Mouse (Mus musculus): ENCODE measurements around the gene Ankrd34b. TPM values are rescaled to one million over a fixed set of nuclear protein-coding genes. Genes with fewer than 3 reads are reported as not detected.

Ankrd34b gene
- polyA plus RNA-seq (2011; ENCODE audit: insufficient read depth, insufficient read length, low replicate concordance, missing spikeins) = 0.77 TPM in 1 of 2 replicates, not detected in the other

DNA sequence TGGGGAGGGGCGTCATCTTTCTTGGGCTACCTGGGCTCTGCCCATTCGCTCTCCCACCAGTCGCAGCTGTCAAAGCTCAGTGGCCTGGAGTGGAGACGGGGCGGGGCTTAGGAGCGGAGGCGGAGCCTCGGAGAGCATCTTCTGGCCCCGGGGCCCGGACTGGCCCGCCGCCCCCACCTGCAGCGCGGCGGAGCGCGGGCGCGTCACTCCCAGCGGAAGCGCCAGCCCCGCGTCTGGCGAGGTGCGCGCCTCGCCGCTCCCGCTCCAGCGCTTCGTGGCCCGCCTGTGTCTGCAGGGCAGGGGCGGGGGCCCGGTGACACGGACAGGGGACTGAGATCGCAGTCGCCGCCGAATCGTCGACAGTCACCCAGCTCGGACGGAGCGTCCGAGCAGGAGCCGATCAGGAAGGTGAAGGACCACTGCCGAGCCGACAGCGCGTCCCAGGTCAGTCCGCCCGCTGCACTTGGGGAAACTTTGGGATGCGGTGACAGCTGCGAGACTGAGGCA lies at the start of gene Ankrd34b:
Gene Ankrd34b, plus strand, starts transcription at position 139 of the 507 bp plus-strand sequence.
- no peaks in the 10 kb centered on the region for H3K4me1 ChIP-seq (ENCODE audit: control insufficient read depth, insufficient read depth, low read length)
- H3K4me3 ChIP-seq (replicated peaks; ENCODE audit: control insufficient read depth, low read depth, low read length) = no peak within 1 kb of the TSS
- 2% methylated on average over 54 of the region's 54 CpGs for WGBS
- no peak within 1 kb of the TSS for H3K27ac ChIP-seq (ENCODE audit: control insufficient read depth, insufficient read depth, low read depth, low read length, poor library complexity)
- TF ChIP-seq CTCF (IDR thresholded peaks at IDR 0.05; ENCODE audit: control insufficient read depth, insufficient read depth, low read length) = no peak
- 0 out of 2 replicates have a peak, but pooled peaks have one; percentile 11 for TF ChIP-seq POLR2A (IDR thresholded peaks at IDR 0.05; ENCODE audit: borderline replicate concordance, control insufficient read depth, low read depth, low read length)

DNA sequence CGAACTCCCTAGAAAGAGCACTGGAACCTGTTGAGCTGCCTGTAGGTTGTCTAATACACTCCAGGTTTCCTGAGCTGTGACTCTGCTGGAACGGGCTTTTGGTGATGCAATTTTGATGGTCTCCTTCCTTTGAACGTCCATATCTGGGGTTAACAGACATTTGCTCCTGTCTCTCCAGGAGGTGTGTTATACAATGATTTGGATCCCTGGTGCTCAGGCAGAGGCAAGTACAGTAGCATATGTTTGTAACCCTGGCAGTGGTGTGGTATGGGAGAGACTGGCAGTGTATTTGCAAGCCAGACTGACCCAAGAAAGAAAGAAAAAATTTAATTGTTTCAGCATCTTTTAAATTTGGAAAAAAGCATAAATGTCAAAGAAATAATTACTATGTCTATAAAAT lies 38.3 kb upstream of the Ankrd34b start:
- TF ChIP-seq POLR2A (IDR thresholded peaks at IDR 0.05; ENCODE audit: borderline replicate concordance, control insufficient read depth, low read depth, low read length) (no peak), CTCF (IDR thresholded peaks at IDR 0.05; ENCODE audit: control insufficient read depth, insufficient read depth, low read length) (no peak)
- no peak overlapping the region for H3K27ac ChIP-seq (ENCODE audit: control insufficient read depth, insufficient read depth, low read depth, low read length, poor library complexity)
- H3K4me3 ChIP-seq (replicated peaks; ENCODE audit: control insufficient read depth, low read depth, low read length) = no peak overlapping the region
- 57% methylated on average over 3 of the region's 3 CpGs for WGBS
- H3K4me1 ChIP-seq (ENCODE audit: control insufficient read depth, insufficient read depth, low read length) = no peaks in the 10 kb centered on the region

- no peak overlapping the region for H3K27ac ChIP-seq (ENCODE audit: control insufficient read depth, insufficient read depth, low read depth, low read length, poor library complexity)
- WGBS = 85% methylated on average over 12 of the region's 12 CpGs
- no peak overlapping the region for H3K4me3 ChIP-seq (replicated peaks; ENCODE audit: control insufficient read depth, low read depth, low read length)
- TF ChIP-seq POLR2A (IDR thresholded peaks at IDR 0.05; ENCODE audit: borderline replicate concordance, control insufficient read depth, low read depth, low read length) (no peak), CTCF (IDR thresholded peaks at IDR 0.05; ENCODE audit: control insufficient read depth, insufficient read depth, low read length) (no peak)
- no peaks in the 10 kb centered on the region for H3K4me1 ChIP-seq (ENCODE audit: control insufficient read depth, insufficient read depth, low read length)
Measured at GRCm38 (mm10) chr13:92393047-92393661, 32.5 kb upstream of the Ankrd34b start.

GRCm38 (mm10) chr13:92398491-92399384 lies 27.0 kb upstream of the Ankrd34b start:
- Histone ChIP-seq H3K27ac (ENCODE audit: control insufficient read depth, insufficient read depth, low read depth, low read length, poor library complexity) (no peak overlapping the region), H3K4me3 (replicated peaks; ENCODE audit: control insufficient read depth, low read depth, low read length) (no peak overlapping the region), H3K4me1 (ENCODE audit: control insufficient read depth, insufficient read depth, low read length) (no peaks in the 10 kb centered on the region)
- TF ChIP-seq POLR2A (IDR thresholded peaks at IDR 0.05; ENCODE audit: borderline replicate concordance, control insufficient read depth, low read depth, low read length) = no peak
- no peak for TF ChIP-seq CTCF (IDR thresholded peaks at IDR 0.05; ENCODE audit: control insufficient read depth, insufficient read depth, low read length)
- 86% methylated on average over 11 of the region's 11 CpGs for WGBS

DNA sequence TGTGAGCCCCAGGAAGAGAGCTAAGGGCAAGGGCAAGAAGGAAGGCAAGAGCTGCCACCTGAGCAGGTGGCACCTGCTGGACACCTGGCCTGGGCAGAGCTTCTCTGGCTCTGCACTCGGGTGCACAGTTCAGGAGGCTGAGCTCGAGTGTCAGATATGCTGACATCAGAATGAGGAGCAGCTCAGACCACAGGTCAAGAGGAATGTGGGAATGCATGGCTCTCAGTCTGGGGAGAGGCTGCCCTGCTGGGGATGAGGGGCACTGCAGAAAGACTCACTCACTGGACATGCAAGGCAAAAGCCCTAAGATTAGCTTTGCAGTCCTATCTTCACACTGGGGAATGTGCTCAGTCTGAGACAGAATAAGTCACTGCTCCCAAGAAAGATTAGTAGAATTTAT lies 23.6 kb upstream of the Ankrd34b start:
- TF ChIP-seq POLR2A (IDR thresholded peaks at IDR 0.05; ENCODE audit: borderline replicate concordance, control insufficient read depth, low read depth, low read length) = no peak
- no peak for TF ChIP-seq CTCF (IDR thresholded peaks at IDR 0.05; ENCODE audit: control insufficient read depth, insufficient read depth, low read length)
- Histone ChIP-seq H3K27ac (ENCODE audit: control insufficient read depth, insufficient read depth, low read depth, low read length, poor library complexity) (no peak overlapping the region), H3K4me1 (ENCODE audit: control insufficient read depth, insufficient read depth, low read length) (no peaks in the 10 kb centered on the region), H3K4me3 (replicated peaks; ENCODE audit: control insufficient read depth, low read depth, low read length) (no peak overlapping the region)
- 73% methylated on average over 2 of the region's 2 CpGs for WGBS

GRCm38 (mm10) chr13:92403496-92403895 lies 22.2 kb upstream of the Ankrd34b start:
- 78% methylated on average over 3 of the region's 3 CpGs for WGBS
- no peaks in the 10 kb centered on the region for H3K4me1 ChIP-seq (ENCODE audit: control insufficient read depth, insufficient read depth, low read length)
- no peak overlapping the region for H3K27ac ChIP-seq (ENCODE audit: control insufficient read depth, insufficient read depth, low read depth, low read length, poor library complexity)
- H3K4me3 ChIP-seq (replicated peaks; ENCODE audit: control insufficient read depth, low read depth, low read length) = no peak overlapping the region
- TF ChIP-seq POLR2A (IDR thresholded peaks at IDR 0.05; ENCODE audit: borderline replicate concordance, control insufficient read depth, low read depth, low read length) (no peak), CTCF (IDR thresholded peaks at IDR 0.05; ENCODE audit: control insufficient read depth, insufficient read depth, low read length) (no peak)

GRCm38 (mm10) chr13:92410486-92410885 lies 15.2 kb upstream of the Ankrd34b start:
- Histone ChIP-seq H3K4me3 (replicated peaks; ENCODE audit: control insufficient read depth, low read depth, low read length) (no peak overlapping the region), H3K4me1 (ENCODE audit: control insufficient read depth, insufficient read depth, low read length) (no peaks in the 10 kb centered on the region), H3K27ac (ENCODE audit: control insufficient read depth, insufficient read depth, low read depth, low read length, poor library complexity) (no peak overlapping the region)
- 73% methylated on average over 2 of the region's 2 CpGs for WGBS
- no peak for TF ChIP-seq POLR2A (IDR thresholded peaks at IDR 0.05; ENCODE audit: borderline replicate concordance, control insufficient read depth, low read depth, low read length)
- TF ChIP-seq CTCF (IDR thresholded peaks at IDR 0.05; ENCODE audit: control insufficient read depth, insufficient read depth, low read length) = no peak

- Histone ChIP-seq H3K4me3 (replicated peaks; ENCODE audit: control insufficient read depth, low read depth, low read length) (no peak overlapping the region), H3K4me1 (ENCODE audit: control insufficient read depth, insufficient read depth, low read length) (no peaks in the 10 kb centered on the region), H3K27ac (ENCODE audit: control insufficient read depth, insufficient read depth, low read depth, low read length, poor library complexity) (no peak overlapping the region)
- no peak for TF ChIP-seq CTCF (IDR thresholded peaks at IDR 0.05; ENCODE audit: control insufficient read depth, insufficient read depth, low read length)
- no peak for TF ChIP-seq POLR2A (IDR thresholded peaks at IDR 0.05; ENCODE audit: borderline replicate concordance, control insufficient read depth, low read depth, low read length)
- 75% methylated on average over 11 of the region's 11 CpGs for WGBS
Measured at GRCm38 (mm10) chr13:92419630-92420029, 6.1 kb upstream of the Ankrd34b start.
